Mouse (Mus musculus): Measurements from ENCODE around the gene Rassf3. TPM values are rescaled to one million over a fixed set of nuclear protein-coding genes. Genes with fewer than 3 reads are reported as not detected.

Gene Rassf3
- polyA plus RNA-seq, 1 experiment from 2014 or later = 13.4 TPM

DNA sequence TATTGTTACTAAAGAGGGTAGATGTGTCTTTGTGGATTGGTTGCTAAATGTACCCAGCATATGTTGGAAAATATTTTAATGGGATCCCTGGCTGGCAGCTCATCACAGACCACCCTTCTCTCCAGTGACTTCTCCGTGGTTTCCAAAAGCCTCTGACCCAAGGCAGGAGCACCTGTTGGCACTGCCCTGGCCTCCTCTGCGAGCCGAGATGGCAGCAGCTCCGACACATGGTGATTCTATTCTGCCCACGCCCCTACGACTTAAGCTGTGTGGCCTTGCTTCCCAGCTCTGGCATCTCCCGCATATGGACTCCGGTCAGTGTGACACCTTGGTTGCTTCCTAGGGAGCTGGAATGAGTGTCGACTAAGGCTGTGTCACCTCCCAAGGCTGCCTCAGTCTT is 73.0 kb downstream of the Rassf3 start:
- no peak overlapping the region for H3K27ac ChIP-seq
- no peaks in the 10 kb centered on the region; the same call in 1 of the 2 replicates for H3K27me3 ChIP-seq
- H3K36me3 ChIP-seq = no peaks in the 10 kb centered on the region
- no peak overlapping the region for H3K4me3 ChIP-seq
- H3K4me2 ChIP-seq (replicated peaks) = no peak overlapping the region
- H3K9me3 ChIP-seq (replicated peaks) = no peaks in the 10 kb centered on the region
- no peak for ATAC-seq (ENCODE audit: low FRiP score)
- H3K9ac ChIP-seq = no peak overlapping the region
- 72% methylated on average over 9 of the region's 9 CpGs for WGBS
- no peaks in the 10 kb centered on the region for H3K4me1 ChIP-seq

DNA sequence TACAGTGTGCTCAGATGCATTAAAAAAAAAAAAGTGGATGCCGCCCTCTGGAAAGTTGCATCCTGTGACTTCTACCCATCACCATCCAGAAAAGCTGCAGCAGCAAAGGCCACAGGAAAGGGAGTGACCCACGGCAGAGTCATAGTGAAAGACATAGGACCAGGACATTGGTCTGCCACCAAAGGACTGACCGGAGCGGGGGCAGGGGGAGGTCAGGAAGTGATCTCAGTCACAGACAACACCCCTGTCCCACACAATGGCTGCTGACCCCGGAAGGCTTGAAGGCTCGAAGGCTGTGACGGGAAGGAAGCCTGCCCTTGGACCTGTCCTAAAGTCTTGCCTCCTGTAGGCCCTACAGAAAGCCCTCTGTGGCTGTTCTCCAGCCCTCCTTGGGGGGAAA is 75.1 kb downstream of the Rassf3 start:
- no peak overlapping the region for H3K27ac ChIP-seq
- H3K4me3 ChIP-seq = no peak overlapping the region
- no peak overlapping the region for H3K9ac ChIP-seq
- peaks cover 12% of the 10 kb centered on the region for H3K36me3 ChIP-seq
- 88% methylated on average over 7 of the region's 7 CpGs for WGBS
- H3K27me3 ChIP-seq = no peaks in the 10 kb centered on the region; the same call in 1 of the 2 replicates
- ATAC-seq (ENCODE audit: low FRiP score) = no peak
- H3K4me1 ChIP-seq = no peaks in the 10 kb centered on the region
- H3K4me2 ChIP-seq (replicated peaks) = no peak overlapping the region
- H3K9me3 ChIP-seq (replicated peaks) = no peaks in the 10 kb centered on the region

DNA sequence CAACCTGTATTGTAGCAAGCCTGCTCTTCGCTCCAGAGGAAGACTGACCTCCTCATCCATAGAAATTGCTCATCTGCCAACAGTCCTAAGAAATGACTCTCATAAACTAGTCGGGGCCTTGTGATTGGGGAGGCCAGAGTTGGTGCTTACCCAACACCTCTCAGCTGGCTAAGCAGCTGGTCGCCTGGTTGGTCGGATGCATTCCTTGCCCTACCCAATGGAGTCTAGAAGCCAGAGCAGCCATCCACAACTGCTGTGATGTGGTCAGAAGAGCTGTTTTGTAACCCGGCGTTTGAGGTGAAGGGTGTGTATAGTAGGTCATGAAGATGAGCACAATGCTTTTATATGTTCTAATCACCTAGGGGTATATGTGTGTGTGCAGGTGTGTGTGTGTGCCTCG is 77.5 kb downstream of the Rassf3 start:
- H3K4me1 ChIP-seq = no peaks in the 10 kb centered on the region

DNA sequence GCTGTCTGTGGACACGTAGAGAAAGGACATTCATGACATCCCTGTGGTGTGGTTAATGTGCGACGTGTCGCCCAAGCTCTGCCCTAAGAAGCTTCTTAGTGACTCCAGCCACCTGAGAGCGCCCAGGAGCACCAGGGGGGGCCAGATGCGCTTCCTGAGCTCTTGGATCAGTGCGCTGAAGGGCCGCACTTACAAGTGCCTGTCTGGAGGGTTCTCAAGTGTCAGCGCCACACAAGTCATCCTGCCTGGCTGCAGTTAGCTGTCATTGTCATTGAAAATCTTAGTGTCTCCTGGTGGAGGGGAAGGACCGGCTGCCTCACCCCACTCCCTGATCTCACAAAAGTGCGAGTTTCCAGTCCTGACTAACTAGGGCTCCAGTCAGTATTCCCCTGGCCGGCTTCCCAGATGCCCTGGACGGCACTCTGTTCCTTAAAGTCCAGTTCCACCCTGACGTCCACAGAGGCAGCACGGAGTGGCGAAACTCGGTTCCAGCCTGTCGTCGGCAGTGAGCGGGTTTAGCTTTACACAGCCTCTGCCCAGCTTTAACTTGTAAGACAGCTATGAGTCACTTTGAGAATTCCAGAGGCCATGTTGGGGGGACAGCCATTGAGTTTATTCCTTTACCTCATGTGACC is 80.5 kb downstream of the Rassf3 start:
- no peaks in the 10 kb centered on the region for H3K9me3 ChIP-seq (replicated peaks)
- no peak overlapping the region for H3K4me2 ChIP-seq (replicated peaks)
- no peaks in the 10 kb centered on the region for H3K27me3 ChIP-seq
- no peaks in the 10 kb centered on the region for H3K4me1 ChIP-seq
- no peak overlapping the region for H3K9ac ChIP-seq
- H3K36me3 ChIP-seq = peaks cover 66% of the 10 kb centered on the region
- no peak for ATAC-seq (ENCODE audit: low FRiP score)
- WGBS = 80% methylated on average over 20 of the region's 20 CpGs
- no peak overlapping the region for H3K27ac ChIP-seq
- no peak overlapping the region for H3K4me3 ChIP-seq

More for the DNA sequence above, 77.5 kb downstream of the Rassf3 start:
- Histone ChIP-seq H3K9me3 (replicated peaks) (no peaks in the 10 kb centered on the region), H3K4me3 (no peak overlapping the region), H3K4me2 (replicated peaks) (no peak overlapping the region), H3K27ac (no peak overlapping the region), H3K27me3 (no peaks in the 10 kb centered on the region; the same call in 1 of the 2 replicates), H3K36me3 (peaks cover 36% of the 10 kb centered on the region), H3K9ac (no peak overlapping the region)
- WGBS = 92% methylated on average over 7 of the region's 7 CpGs
- no peak for ATAC-seq (ENCODE audit: low FRiP score)

DNA sequence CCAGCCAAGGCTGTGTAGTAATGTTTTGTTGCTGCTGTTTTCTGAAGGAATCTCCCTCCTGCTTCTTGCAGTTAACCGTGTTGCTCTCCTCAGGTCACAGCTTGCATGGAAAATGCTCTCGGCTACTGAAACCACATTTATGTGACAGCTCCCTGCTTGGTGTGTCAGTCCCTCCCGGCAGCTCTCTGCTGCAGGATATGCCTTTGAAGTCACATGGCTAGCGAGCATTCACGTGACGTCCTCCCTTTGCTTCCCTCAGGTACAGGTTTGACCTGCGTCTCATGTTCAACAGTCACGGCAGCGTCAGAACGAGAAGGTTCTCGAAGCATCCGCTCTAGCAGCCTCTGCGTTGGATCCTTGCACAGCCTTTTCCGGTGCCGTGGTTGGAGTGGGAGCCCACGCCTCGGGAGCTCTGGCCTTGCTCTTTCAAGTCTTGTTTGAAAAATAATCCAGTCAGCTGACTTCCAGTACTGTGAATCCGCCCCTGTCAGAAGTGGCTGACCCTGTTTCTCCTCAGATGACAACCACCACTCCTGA is 81.3 kb downstream of the Rassf3 start:
- H3K9ac ChIP-seq = no peak overlapping the region
- 91% methylated on average over 18 of the region's 18 CpGs for WGBS
- no peaks in the 10 kb centered on the region for H3K27me3 ChIP-seq
- ATAC-seq (ENCODE audit: low FRiP score) = no peak
- H3K27ac ChIP-seq = no peak overlapping the region
- peaks cover 74% of the 10 kb centered on the region for H3K36me3 ChIP-seq
- H3K4me3 ChIP-seq = no peak overlapping the region
- H3K4me2 ChIP-seq (replicated peaks) = no peak overlapping the region
- H3K9me3 ChIP-seq (replicated peaks) = no peaks in the 10 kb centered on the region
- no peaks in the 10 kb centered on the region for H3K4me1 ChIP-seq

DNA sequence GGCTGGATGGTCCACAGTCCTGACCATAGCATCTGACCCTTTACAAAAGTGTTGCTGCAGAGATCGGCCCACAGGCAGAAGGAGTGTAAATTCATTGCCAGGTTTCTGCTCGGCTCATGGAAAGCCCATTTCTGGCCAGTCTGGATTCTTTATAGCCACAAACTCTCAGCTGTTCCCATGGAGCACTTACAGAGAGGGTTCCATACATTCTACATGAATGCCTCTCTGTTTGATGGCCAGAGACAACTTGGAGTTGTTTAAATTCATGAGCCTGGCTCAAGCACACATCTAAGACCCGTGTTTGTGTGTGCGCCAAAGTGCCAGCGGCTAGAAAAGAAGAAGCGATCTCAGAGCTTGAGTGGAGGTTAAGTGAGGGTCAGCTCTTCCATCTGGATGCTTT is 81.9 kb downstream of the Rassf3 start:
- no peak overlapping the region for H3K9ac ChIP-seq
- H3K4me3 ChIP-seq = no peak overlapping the region
- no peaks in the 10 kb centered on the region for H3K9me3 ChIP-seq (replicated peaks)
- H3K36me3 ChIP-seq = peaks cover 79% of the 10 kb centered on the region
- no peaks in the 10 kb centered on the region for H3K27me3 ChIP-seq
- H3K4me1 ChIP-seq = no peaks in the 10 kb centered on the region
- no peak for ATAC-seq (ENCODE audit: low FRiP score)
- WGBS = 83% methylated on average over 6 of the region's 6 CpGs
- H3K4me2 ChIP-seq (replicated peaks) = no peak overlapping the region
- no peak overlapping the region for H3K27ac ChIP-seq

DNA sequence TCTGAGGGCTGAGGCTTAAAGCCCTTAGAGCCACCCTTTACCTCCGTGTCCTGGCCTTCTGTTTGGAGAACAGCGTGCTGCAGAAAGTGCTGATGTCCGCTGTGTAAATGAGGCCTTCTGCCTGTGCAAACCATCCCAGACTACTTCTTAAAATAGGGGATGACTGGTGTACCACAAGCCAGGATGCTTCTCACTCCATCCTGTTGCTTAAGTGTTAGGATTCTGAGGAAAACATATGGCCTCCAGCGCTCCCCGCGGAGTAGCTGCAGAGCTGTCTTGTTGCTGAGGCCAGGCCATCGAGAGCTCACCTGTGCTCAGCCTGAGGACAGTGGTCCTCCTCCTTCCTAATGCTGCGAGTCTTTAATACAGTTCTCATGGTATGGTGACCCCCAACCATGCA is 84.2 kb downstream of the Rassf3 start:
- ATAC-seq (ENCODE audit: low FRiP score) = no peak
- 95% methylated on average over 8 of the region's 8 CpGs for WGBS

DNA sequence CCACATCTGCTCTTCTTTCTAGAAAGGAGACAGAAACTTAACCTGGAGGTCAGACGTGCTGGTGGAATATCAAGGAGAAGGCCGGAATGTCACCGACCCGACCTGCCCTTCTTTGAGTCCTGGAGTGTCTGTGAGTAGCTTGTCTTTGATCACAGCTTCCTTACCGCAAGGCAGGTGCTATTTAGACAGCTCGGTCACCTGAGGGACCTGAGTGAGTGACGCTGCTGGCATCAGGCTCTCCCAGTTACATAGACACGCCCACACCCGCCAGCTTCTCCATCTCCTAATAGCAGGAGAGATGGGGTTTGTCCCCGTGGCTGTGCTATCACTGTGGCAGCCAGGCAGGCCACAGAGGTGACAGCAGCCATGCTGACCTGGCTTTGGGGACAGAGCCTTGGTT is 85.5 kb downstream of the Rassf3 start:
- Histone ChIP-seq H3K36me3 (peaks cover 82% of the 10 kb centered on the region), H3K27ac (no peak overlapping the region), H3K4me2 (replicated peaks) (no peak overlapping the region), H3K27me3 (no peaks in the 10 kb centered on the region), H3K9ac (no peak overlapping the region), H3K9me3 (replicated peaks) (no peaks in the 10 kb centered on the region), H3K4me1 (peaks cover 10% of the 10 kb centered on the region), H3K4me3 (no peak overlapping the region)
- WGBS = 84% methylated on average over 10 of the region's 10 CpGs
- no peak for ATAC-seq (ENCODE audit: low FRiP score)

More for the DNA sequence above, 84.2 kb downstream of the Rassf3 start:
- Histone ChIP-seq H3K36me3 (peaks cover 95% of the 10 kb centered on the region), H3K9ac (no peak overlapping the region), H3K27ac (no peak overlapping the region), H3K4me3 (no peak overlapping the region), H3K4me2 (replicated peaks) (no peak overlapping the region), H3K9me3 (replicated peaks) (no peaks in the 10 kb centered on the region), H3K27me3 (no peaks in the 10 kb centered on the region), H3K4me1 (peaks cover 2% of the 10 kb centered on the region; the same call in 1 of the 2 replicates)

DNA sequence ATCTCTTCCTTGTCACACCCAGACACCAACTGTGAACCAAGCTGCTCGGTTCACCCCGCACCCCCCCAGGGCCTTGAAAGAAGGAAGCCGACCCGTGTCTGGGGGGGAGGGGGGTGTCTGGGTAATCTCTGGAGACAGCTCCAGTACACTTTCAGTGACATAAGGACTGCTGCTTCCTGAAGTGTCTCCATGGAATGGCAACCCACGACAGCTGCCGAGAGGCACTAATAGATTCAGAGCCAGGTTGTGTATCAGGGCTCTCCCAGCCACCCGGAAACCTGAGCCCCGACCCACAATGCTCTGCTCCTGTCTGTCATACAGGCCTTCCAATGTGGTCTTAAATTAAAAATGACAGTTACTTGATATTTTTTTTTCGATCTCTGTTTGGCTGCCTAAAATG is 89.8 kb downstream of the Rassf3 start:
- Histone ChIP-seq H3K27me3 (no peaks in the 10 kb centered on the region), H3K4me1 (peaks cover 10% of the 10 kb centered on the region), H3K36me3 (peaks cover 78% of the 10 kb centered on the region), H3K27ac (peak overlapping the region; percentile 62; the same call in 1 of the 2 replicates), H3K4me3 (no peak overlapping the region), H3K9me3 (replicated peaks) (no peaks in the 10 kb centered on the region), H3K9ac (no peak overlapping the region), H3K4me2 (replicated peaks) (no peak overlapping the region)
- WGBS = 49% methylated on average over 9 of the region's 9 CpGs
- no peak for ATAC-seq (ENCODE audit: low FRiP score)

DNA sequence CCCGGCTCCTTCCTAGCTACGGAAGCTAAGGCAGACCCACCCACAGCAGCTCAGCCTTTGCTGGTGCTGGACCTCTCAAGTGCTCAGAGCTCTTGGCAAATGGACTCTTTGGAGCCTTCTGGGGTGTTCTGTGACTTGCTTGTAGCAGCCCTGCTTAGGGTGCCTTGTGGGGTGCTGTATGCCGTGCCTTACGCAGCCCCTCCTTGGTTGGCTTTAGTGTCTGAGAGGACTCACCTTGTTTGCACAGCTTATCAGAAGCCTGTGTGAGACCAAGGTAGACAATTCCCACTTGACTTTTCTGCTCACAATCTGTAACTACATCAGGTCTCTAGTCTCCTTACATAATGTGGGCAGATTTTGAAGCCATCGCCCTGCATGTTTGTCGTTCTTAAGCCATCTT is 90.5 kb downstream of the Rassf3 start:
- H3K36me3 ChIP-seq = peaks cover 78% of the 10 kb centered on the region
- WGBS = 96% methylated on average over 6 of the region's 6 CpGs
- H3K27ac ChIP-seq = 0 out of 2 replicates have a peak overlapping the region, but pooled peaks have one; percentile 5

DNA sequence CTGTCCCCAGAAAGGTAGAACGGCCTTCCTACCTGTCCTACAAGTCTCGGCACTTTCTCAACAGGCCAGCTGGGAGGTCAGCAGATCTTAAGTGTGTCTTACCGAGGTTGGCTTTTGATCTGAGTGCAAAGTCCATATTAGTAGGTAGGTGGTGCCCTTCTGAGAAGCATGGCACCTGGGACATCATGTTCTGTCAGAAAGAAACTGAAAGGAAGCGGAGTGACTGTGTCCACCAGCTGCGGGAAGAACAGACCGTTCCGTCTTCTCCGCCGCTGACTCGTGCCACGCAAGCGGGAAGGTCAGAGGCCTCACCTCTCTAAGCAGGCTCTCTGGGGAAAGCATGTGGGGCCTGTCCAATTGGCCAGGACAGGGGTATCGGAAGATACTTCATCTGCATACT is 91.4 kb downstream of the Rassf3 start:
- Histone ChIP-seq H3K27ac (no peak overlapping the region), H3K9me3 (replicated peaks) (no peaks in the 10 kb centered on the region), H3K36me3 (peaks cover 76% of the 10 kb centered on the region), H3K4me1 (peaks cover 10% of the 10 kb centered on the region), H3K4me3 (no peak overlapping the region), H3K9ac (no peak overlapping the region), H3K4me2 (replicated peaks) (no peak overlapping the region), H3K27me3 (no peaks in the 10 kb centered on the region)
- 89% methylated on average over 13 of the region's 13 CpGs for WGBS
- ATAC-seq (ENCODE audit: low FRiP score) = no peak

More for the DNA sequence above, 90.5 kb downstream of the Rassf3 start:
- Histone ChIP-seq H3K4me3 (no peak overlapping the region), H3K9ac (no peak overlapping the region), H3K9me3 (replicated peaks) (no peaks in the 10 kb centered on the region), H3K4me1 (peaks cover 10% of the 10 kb centered on the region), H3K27me3 (no peaks in the 10 kb centered on the region), H3K4me2 (replicated peaks) (no peak overlapping the region)
- ATAC-seq (ENCODE audit: low FRiP score) = no peak

DNA sequence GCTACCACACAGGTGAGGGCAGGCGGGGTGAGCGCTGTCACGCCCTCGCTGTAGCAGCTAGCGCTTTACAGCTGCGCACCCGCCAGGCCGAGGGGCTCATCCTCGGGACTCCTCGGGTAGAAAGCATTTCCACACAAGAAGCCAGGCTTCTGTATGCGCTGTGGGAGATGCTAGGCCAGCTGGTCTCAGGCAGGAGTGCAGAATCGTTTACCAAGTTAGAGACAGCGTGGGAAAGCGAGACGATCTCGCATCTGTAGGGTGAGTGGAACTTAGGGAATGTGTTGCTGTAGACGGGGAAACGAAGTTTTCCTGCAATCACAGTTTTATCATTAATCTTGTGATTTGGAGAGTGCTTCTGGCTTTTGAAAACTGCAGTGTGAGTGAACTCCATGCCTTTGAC is 94.9 kb downstream of the Rassf3 start:
- no peak overlapping the region for H3K9ac ChIP-seq
- H3K9me3 ChIP-seq (replicated peaks) = no peaks in the 10 kb centered on the region
- no peak overlapping the region for H3K4me2 ChIP-seq (replicated peaks)
- no peak overlapping the region for H3K27ac ChIP-seq
- WGBS = 93% methylated on average over 18 of the region's 18 CpGs
- no peak for ATAC-seq (ENCODE audit: low FRiP score)
- H3K4me3 ChIP-seq = no peak overlapping the region
- H3K36me3 ChIP-seq = peaks cover 85% of the 10 kb centered on the region
- no peaks in the 10 kb centered on the region for H3K27me3 ChIP-seq
- H3K4me1 ChIP-seq = peaks cover 4% of the 10 kb centered on the region

DNA sequence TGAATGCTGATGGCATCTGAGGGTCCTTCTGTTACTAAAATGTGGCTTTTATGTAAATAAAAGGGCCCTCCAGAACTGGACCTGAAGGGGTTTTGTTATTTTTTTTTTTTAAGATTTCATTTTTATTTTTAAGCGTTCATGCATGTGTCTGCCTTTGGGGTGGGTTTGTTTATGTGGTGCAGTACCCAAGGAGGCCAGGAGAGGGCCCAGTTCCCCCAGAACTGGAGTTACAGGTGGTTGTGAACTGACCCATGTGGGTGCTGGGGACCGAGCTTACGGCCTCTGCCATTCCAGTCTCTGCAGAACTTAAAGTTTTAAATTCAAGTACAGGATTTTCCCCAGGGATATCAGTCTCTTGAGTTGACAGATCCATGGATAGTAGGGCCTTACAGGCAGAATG is 96.8 kb downstream of the Rassf3 start:
- Histone ChIP-seq H3K36me3 (peaks cover 91% of the 10 kb centered on the region), H3K4me1 (no peaks in the 10 kb centered on the region), H3K4me2 (replicated peaks) (no peak overlapping the region), H3K4me3 (no peak overlapping the region), H3K27ac (no peak overlapping the region), H3K27me3 (no peaks in the 10 kb centered on the region), H3K9me3 (replicated peaks) (no peaks in the 10 kb centered on the region), H3K9ac (no peak overlapping the region)
- 94% methylated on average over 3 of the region's 3 CpGs for WGBS
- ATAC-seq (ENCODE audit: low FRiP score) = no peak

All from hindbrain, embryonic 12.5 days (tissue).